Mouse (Mus musculus) ovary, postnatal 14 days (tissue): ENCODE results near the gene Flt3l.
A peak's percentile ranks its signal among the peaks of the same experiment; 100 is the strongest.
"Not testable (repeated sequence)": the region's sequence is repeated elsewhere in the genome, so short reads cannot be mapped to it uniquely, and the experiment has no call there.

ENCODE experiments used
- DNase-seq: peaks from one replicate; pipeline ENCODE4 v3.0.0; 2022; ENCODE audit warnings: low spot score

Flt3l gene

DNA sequence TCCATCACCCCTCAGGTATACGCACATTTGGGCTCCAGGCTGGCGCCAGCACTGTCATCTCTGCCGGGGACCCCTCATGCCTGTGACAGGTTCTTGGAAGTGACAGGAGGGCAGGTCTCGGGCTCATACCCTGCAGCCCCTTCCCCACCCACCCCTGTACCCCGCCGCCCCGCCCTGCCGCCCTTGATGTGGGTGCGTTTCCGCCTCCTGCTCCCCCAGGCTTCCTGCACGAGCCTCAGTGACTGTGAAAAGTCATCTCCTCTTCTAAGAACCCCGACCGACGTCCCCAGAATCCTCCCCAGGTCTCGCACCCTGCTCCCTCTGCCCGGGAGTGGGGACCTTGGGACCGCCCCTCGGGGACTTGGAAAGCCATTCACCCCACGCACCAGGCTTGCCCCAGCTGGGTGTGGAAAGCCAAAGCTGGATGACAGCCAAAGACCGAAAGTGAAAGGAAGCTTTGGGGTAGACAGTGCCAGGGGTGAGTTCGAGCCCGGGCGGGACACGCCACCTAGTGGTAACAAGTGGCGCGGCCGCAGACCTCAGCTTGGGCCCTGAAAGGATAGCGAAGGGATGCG lies at the start of gene Flt3l, which contains the start of gene Gm45713:
Gene Flt3l, minus strand, starts transcription at position 440 of the 575 bp plus-strand sequence.
Gene Gm45713, minus strand, starts transcription at position 239 of the 575 bp plus-strand sequence.
- DNase-seq = peak; percentile 94

DNA sequence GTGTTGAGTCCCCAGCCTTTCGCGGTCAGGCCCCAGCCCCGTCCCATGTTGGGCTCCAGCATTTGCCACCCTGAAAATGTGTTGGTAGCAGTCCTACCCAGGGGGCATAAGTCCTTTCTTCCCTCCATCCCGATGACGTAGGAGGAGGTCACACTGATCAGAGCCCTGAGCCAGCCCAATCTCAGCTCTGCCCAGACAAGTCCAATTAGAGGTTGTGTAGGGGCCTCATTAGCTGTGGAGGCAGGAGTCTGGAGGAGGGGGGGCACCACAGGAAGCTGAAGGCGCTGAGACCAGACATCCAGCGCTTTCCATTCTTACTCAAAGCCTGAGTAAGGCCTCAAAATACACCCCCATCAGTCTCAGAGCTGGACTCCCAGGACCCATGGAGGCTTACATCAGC lies 49.7 kb upstream of the Flt3l start:
- DNase-seq = no peak

DNA sequence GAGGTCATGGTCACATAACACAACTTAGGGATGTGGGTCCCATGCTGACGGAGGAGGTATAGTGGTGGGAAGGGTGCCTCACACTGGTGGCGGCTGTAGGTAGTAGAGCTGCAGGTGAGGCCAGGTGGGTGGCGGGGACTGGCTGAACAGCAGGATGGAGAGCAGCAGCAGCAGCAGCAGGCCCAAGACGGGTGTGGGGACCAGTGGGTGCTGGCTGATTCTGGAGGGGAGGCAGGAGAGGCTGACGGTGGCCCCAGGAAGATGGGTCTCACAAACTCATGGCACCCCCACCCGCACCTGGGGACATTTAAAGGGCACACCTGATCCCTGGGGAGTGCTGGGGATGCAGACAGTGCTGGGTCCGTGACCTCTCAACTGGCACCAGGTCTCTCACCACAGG lies 47.4 kb upstream of the Flt3l start:
- no peak for DNase-seq

DNA sequence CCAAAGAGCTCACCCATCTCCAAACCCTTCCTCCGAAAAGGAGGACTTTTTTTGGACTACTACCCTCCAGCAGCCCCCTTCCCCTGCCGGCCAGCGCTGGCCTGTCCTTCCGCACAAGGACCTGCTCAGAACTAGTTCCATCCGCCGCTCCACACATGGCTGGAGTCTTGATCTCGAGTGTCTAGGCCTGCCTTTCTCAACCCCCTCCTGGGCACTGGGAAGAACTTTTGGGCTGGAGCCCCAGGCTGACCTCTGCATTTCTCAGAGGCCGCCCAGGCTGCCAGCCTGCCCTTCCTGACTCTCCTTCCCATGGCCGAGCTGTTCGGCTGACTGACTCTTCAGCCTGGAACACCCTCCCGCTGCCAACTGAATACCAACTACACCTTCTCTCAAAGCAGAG lies 46.4 kb upstream of the Flt3l start:
- DNase-seq = no peak

DNA sequence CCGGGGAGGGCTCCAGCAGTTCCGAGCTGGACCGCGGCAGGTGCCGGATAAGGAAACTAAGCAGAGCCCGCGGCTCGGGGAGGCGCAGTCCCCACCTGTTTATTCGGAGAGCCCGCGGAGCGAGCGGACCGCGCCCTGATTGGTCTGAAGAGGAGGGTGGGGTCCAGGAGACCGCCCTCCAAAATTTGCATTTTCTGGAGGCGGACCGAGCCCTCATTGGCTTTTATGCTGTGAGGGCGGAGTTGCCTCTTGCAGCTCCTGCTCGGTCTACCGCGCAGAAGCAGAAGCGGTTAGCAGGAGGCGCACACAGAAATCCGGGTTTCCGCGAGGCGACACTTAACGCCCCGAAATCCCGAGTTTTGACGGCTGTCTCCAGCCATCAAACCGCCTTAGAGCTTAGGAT lies 46.0 kb upstream of the Flt3l start:
- peak; percentile 75 for DNase-seq

DNA sequence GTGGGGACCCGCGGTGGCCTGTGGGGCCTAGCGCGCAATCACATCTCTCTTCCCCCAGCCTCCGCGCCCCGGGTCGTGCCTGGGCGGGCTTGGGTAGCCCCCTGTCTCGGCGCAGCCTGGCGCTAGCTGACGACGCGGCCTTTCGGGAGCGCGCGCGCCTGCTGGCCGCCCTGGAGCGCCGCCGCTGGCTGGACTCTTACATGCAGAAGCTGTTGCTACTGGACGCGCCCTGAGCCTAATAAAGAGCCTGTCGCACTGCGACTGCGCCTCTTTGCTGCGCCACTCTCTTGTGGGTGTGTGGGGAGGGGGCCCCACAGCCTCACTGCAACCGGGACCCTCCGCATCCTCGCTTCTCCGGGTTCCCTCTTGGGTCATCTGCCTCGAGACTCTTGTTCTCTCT lies 45.3 kb upstream of the Flt3l start:
- no peak for DNase-seq

DNA sequence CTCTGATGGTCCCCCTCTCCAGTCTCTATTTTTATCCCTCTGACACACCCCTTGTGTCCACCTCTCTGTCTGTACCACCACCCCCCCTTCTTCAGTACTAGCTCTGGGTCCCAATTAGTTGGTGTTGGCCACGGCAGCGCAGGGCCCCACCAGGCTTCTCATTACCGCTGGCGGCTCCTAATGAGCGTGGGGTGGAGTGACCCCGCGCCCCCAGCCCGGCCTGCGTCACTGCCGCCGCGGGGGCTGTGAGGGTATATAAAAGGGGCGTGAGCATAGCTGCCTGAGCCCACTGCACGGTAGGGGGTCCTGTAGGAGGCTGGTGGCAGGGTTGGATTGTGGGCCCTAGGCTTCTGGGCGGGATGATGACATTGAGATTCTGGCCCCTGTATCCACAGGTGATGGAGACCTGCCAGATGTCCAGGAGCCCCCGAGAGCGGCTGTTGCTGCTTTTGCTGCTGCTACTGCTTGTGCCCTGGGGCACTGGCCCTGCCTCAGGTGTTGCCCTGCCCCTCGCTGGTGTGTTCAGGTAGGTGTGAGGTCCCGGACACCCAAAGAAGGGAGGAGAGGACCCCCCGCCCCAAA lies 44.8 kb upstream of the Flt3l start, which contains the start of gene Pth2:
Gene Pth2, plus strand, starts transcription at position 100 of the 582 bp plus-strand sequence.
- no peak for DNase-seq

DNA sequence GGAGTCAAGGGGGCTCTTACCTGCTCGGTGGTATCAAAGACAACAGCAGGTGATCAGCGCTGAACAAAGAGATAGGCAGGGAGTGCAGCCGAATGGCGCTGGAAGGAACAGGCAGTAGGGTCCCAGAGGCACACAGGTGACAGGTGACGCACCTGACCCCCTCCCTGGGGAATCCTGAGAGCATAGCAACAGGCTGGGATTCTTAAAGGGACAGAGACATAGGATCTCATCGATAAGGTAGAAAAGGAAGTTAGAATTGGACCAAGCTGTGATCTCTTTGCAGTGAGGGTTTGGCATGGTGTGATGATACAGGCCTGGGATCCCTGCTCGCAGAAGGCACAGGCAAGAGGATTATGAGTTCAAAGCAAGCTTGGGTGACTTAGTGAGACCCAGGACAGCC lies 43.2 kb upstream of the Flt3l start, which contains the start of gene Gfy:
Gene Gfy, minus strand, starts transcription at position 101 of the 400 bp plus-strand sequence.
- no peak for DNase-seq

DNA sequence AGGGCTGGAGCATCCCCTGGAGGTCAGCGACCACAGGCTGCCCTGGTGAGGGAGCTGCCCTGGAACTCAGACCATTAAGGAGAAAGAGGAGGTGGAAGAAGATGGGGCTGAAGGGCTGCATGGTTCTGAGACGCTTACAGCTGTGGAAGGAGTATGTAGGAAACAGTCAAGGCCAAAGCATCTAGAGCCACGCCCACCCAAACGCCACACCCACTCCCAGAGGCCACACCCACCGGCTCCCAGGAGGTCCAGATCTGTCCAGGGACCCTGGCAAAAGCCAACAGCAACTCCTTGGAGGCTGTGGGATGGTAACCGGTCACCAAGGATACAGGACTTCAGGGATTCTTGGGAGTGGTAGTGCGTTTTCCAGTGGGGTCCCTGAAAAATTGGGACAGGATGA lies 42.3 kb upstream of the Flt3l start:
- DNase-seq = no peak

DNA sequence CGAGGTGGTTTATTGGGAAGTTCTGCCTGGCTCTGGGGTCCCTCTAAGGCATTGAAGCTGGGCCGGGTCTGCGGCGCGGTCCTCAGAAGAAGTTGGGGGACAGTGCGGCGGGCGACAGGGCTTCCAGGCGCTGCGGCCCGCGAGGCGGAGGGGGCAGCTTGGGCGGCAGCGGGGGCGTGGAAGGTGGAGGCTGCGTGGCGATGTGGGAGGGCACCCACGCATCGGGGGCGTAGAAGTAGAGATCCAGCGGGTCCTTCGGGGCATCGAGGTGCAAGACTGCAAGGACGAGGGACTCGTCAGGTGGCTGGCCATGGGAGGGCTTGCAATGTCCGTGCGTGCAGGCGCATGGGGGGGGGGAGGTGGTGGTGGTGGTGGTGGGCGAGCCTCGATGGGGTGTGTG lies 40.1 kb upstream of the Flt3l start:
- no peak for DNase-seq

DNA sequence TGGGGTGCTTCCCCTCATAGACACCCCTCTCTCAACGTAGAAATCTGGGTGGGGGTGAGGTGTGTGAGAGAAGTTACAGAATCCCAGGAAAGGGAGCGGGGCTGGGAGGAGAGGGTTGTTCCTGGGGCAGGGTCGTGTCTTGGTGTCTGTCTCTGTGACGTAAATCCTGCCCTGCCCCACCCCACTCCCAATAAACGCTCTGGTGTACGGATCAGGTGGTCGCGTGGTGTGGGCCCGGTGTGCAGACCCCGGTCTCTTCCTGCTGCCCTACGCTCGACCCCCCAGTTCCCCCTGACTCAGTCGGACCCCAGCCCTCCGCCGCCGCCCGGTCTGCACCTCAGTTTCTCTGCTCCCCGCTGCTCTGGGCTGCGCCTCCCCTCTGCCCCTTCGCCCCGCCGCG lies 39.7 kb upstream of the Flt3l start:
- no peak for DNase-seq

DNA sequence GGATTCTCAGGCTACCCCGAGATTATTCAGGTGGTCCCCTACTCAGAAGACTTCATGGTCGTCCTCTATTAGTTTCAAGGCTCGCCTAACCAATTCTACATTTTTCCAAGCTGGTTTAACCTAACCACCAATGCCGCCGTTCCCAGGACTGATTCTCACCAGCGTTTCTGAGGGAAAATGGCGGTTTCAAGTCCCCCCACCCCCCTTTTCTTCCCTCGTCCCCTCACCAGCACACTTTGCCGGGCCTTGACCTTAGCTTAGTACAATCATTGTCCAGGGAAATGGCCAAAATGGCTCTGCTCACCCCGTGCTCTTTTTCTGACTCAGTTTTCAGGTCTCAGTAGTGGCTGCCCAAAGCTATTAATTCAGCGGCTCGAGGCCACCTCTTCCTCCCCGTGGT lies 39.2 kb upstream of the Flt3l start:
- DNase-seq = no peak

DNA sequence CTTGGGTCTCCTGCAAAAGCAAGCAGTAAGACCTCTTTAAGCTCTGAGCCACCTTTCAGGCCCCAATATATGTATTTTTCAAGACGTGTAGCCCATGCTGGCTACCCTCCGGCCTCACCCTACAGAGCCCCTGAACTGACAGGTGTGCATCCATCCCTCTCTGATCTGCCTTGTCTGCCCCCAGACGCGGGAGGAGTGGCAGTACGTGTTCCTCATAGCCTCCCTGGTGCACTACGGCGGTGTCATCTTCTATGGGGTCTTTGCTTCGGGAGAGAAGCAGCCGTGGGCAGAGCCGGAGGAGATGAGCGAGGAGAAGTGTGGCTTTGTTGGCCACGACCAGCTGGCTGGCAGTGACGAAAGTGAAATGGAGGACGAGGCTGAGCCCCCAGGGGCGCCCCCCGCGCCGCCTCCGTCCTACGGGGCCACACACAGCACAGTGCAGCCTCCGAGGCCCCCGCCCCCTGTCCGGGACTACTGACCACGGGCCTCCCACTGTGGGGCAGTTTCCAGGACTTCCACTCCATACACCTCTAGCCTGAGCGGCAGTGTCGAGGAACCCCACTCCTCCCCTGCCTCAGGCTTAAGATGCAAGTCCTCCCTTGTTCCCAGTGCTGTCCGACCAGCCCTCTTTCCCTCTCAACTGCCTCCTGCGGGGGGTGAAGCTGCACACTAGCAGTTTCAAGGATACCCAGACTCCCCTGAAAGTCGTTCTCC lies 38.5 kb upstream of the Flt3l start:
- DNase-seq = no peak

DNA sequence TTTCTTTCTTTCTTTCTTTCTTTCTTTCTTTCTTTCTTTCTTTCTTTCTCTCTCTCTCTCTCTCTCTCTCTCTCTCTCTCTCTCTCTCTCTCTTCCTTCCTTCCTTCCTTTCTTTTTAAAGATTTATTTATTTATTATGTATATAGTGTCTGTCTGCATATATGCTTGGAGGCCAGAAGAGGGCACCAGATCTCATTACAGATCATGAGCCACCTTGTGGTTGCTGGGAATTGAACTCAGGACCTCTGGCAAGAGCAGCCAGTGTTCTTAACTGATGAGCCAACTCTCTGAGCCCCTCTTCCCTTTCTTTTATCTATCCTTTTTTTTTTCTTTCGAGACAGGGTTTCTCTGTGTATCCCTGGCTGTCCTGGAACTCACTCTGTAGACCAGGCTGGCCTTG lies 37.5 kb upstream of the Flt3l start:
- DNase-seq = not testable (repeated sequence)

DNA sequence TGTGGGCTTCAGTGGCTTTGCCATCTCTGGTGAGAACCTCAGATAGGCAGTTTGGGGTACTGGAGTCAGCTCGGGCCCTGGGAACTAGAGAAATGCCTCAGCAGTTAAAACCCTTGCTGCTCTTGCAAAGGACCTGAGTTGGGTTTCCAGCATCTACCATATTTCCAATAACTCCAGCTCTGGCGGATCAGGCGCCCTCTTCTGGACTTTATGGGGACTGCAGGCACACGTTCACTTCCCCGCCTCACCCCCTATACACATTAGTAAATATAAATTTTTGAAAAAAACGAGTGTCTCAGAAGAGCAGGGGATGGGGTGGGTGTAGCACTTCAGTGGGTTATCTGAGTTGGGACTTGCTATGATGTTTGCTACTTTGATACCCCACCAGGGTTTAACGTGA lies 36.7 kb upstream of the Flt3l start:
- no peak for DNase-seq

DNA sequence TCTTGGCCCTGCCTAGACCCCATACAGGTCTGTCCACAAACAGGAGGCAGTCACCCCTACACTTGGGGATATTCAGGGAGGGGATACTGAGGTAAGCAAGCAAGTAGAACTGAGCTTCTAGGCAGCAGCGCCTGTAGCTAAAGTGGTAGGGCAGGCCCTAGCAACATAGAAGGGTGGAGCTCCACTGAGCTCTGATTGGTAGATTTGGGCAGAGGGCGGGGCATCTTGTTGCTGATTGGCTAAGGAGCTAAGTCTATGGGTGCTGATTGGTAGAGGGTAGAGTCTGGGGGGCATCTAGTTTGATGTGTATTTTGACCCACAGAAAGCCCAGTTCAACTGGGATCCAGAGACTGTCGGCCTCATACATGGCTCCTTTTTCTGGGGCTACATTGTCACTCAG lies 33.3 kb upstream of the Flt3l start:
- DNase-seq = no peak

DNA sequence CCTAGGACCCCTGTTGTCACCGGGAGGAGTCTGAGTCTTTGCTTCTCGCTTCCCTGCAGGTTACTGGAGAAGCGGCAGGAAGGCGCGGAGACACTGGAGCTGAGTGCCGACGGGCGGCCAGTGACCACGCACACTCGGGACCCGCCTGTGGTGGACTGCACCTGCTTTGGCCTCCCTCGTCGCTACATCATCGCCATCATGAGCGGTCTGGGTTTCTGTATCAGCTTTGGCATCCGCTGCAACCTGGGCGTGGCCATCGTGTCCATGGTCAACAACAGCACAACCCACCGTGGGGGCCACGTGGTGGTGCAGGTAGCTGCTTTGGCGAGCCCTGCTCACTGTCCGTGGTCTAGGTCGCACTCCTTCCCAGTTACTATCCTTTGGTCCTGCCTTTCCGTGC lies 32.4 kb upstream of the Flt3l start:
- DNase-seq = no peak

DNA sequence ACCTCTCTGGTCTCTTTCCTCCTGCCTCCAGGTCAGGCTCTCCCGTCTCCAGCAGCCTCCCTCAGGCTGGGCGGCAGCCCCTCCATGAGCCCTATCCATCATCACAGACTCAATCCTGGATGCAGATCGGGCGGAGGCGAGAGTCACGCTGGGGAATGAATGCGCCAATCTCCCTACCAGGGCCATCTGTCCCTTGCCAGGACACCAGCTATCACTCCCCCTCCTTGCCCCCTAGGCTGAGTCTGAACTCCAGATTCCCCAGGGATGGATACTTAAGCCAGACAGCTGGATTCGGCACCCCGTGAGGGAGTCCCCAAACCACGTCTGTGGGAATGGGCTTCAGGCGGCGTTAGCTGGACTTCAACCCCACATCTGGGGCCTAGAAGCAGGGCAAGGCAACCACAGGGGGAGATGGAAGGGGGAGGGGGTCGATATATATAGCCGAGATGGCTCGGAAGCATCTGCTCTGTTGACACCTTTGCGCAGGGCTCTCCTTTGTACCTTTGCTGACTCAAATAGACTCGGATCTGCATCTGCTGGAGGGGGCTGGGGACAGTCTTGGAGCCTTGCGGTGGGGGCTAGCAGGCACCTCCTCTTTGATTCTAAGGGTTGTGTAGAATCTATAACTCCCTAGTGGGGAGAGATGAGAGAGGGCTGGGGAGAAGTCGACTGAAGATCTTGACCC lies 31.7 kb upstream of the Flt3l start:
- DNase-seq = no peak

DNA sequence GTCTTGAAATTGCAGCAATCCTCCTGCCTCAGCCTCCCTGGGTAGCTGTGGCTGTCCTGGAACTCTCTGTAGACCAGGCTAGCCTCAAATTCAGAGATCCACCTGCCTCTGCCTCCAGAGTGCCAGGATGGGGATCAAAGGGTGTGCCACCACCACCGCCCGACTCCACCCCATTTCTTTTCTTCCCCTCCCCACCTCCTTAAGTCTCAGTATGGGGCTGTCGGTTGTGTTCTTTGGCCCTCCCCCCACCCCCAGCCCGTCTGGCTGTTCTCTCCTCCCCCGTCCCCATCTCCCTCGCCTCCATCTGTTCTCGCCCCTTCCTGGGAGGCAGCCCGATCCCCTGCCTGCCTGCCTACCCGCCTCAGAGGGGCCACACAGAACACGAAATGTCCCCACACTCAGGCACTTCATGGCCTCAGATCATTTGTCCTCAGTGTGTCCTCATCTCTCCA lies 30.7 kb upstream of the Flt3l start:
- no peak for DNase-seq

DNA sequence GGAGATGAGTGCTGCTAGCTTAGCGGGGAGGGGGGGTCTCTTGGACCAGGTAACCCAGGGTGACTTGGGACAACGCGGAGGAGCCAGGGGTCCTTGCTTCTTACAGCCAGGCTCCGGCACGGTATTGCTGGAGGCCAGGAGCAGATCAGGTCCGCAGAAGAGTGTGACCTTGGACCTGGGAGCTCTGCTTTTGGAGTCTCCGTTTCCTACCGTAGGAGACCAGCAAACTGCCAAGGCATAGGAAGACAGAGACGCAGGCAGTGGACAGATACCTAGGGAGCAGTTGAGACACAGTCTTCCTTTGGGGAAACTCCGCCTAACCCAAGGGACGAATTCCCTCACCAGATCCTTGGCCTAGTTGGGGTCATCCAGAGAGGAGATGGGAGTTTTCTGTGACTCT lies 29.5 kb upstream of the Flt3l start:
- no peak for DNase-seq

DNA sequence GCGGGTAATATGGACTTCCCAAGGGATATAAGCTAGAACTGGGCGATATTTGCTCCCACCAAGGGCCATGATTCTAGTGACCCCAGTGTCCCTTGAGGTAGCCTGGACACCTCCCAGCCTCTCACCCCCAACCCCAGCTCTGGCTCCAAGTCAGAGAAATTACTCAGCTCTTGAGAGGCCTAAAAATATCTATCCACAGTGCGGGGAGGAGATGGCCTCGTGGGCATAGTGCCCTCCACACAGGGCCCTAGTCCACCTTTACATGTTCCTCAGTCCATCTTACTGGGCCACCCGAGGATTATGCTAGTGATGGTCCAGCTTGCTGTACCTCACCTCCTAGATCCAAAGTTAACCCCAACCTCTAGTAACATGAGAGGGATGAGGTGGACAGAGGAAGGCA lies 28.6 kb upstream of the Flt3l start:
- no peak for DNase-seq

DNA sequence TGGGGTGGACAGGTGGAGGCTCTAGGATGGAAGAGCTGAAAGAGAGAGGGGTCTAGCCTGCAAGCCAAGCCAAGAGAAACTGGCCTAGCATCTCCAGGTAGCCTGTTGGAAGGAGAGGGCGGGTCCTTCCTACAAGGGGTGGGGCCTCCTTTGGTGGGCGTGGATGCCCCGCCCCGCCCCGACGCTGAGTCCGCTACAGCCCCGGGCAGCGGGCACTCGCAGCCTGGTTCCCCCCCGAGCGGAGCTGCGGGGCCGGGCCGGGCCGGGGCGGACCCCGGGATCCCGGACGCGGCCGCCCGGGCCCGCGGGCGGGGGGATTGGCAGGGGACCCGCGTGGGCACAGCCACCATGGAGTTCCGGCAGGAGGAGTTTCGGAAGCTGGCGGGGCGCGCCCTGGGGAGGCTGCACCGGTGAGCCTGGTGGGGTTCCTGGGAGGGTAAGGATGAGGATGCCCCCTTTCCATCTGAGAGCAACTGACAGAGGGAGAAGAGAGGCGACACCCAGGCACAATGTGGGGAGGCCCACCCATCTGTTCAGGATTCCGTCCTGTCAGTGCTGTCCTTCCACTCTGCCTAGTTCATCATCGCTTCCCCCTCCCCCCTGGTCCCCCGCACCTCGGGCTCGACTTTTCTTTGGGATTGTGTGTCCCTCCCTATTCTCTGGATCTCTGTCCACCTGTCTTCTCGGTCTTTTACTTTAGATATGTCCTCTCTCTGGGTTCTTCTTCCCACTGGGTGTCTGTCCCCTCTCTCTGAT lies 27.7 kb upstream of the Flt3l start, which contains the start of gene Slc17a7:
Gene Slc17a7, plus strand, starts transcription at position 215 of the 756 bp plus-strand sequence.
- DNase-seq = no peak
